Mouse (Mus musculus) embryonic facial prominence, embryonic 14.5 days (tissue): ENCODE measurements around the gene B4galt3. TPM values are rescaled to one million over a fixed set of nuclear protein-coding genes. Genes with fewer than 3 reads are reported as not detected.

ENCODE experiments used
- ATAC-seq: fragments of 200-750 bp; cut with Nextera tagmentation; 2 replicates; pipeline ENCODE4 v1.8.0; 2017; ENCODE audit warnings: low read depth, moderate number of reproducible peaks, moderate TSS enrichment
- DNase-seq: peaks from one replicate; pipeline ENCODE4 v3.0.0-alpha.2; 2015; ENCODE audit warnings: low spot score
- H3K27ac ChIP-seq: fragments of 300-500 bp; sonication (generic); replicated peaks from 2 replicates; pipeline ENCODE4 v1.5.1; 2014; ENCODE audit warnings: low read depth, mild to moderate bottlenecking, low read length, moderate library complexity
- H3K27me3 ChIP-seq: fragments of 300-500 bp; sonication (generic); replicated peaks from 2 replicates; pipeline ENCODE4 v1.6.1; 2014; ENCODE audit warnings: low read length; ENCODE audit not compliant: control insufficient read depth, insufficient read depth
- H3K36me3 ChIP-seq: fragments of 300-500 bp; sonication (generic); 2 replicates; pipeline ENCODE4 v1.6.1; 2014; ENCODE audit warnings: low read length, mixed read lengths; ENCODE audit not compliant: control insufficient read depth, insufficient read depth
- H3K4me1 ChIP-seq: fragments of 300-500 bp; sonication (generic); 2 replicates; pipeline ENCODE4 v1.6.1; 2014; ENCODE audit warnings: antibody characterized with exemption, low read length; ENCODE audit not compliant: control insufficient read depth, insufficient read depth
- H3K4me2 ChIP-seq: fragments of 300-500 bp; sonication (generic); 2 replicates; pipeline ENCODE4 v1.6.1; 2014; ENCODE audit warnings: low read depth, mild to moderate bottlenecking, low read length, moderate library complexity, mixed read lengths
- H3K4me3 ChIP-seq: fragments of 300-500 bp; sonication (generic); 2 replicates; pipeline ENCODE4 v1.5.1; 2014; ENCODE audit warnings: low read depth, mild to moderate bottlenecking, low read length
- H3K9ac ChIP-seq: fragments of 300-500 bp; sonication (generic); 2 replicates; pipeline ENCODE4 v1.6.1; 2014; ENCODE audit warnings: low read depth, mild to moderate bottlenecking, low read length, moderate library complexity, mixed read lengths
- H3K9me3 ChIP-seq: fragments of 300-500 bp; sonication (generic); 2 replicates; pipeline ENCODE4 v1.6.1; 2016; ENCODE audit warnings: low read length; ENCODE audit not compliant: control insufficient read depth
- WGBS: fragments of 180-500 bp; shearing (Covaris S2); extraction: QIAGEN DNeasy Blood & Tissue Kit; methylation state at CpG from one replicate; pipeline ENCODE4 v1.1.7; 2014; 5-methylcytosine and 5-hydroxymethylcytosine counted together
- polyA plus RNA-seq: library from polyadenylated mRNA; unstranded; fragments of >200 nt; fragmentation: Nextera tagmentation; extraction: Ambion mirVana; gene quantifications from 2 replicates; pipeline ENCODE4 v1.2.1, GENCODE M21; 2014

Gene B4galt3
- polyA plus RNA-seq, 1 experiment from 2014 or later = 60.2 TPM

DNA sequence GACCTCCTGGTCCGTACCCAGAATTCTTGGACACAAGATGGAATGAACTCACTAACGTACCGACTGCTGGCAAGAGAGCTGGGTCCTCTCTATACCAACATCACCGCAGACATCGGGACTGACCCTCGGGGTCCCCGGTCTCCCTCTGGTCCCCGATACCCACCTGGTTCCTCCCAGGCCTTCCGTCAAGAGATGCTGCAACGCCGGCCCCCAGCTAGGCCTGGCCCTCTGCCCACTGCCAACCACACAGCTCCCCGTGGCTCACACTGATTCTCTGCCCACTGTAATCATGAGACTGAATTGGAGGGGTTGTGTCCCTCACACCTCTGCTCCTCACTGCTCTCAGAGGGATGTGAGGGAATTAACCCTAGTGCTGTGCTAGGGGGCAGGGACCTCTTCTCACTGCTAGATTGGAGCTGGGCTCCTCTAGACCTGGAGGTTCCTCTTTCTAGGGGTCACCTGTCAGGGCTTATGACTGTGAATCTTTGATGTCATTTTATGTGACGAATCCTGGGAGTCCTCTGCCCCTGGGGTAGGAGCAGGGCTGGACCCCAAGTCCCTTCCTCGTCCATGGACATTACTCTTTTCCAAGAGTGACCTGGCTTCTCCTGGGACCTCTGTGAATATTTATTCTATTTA lies 6.1 kb downstream of the B4galt3 start:
- H3K4me2 ChIP-seq = no peak overlapping the region
- H3K9ac ChIP-seq = no peak overlapping the region
- peaks cover 70% of the 10 kb centered on the region for H3K36me3 ChIP-seq
- no peaks in the 10 kb centered on the region for H3K27me3 ChIP-seq
- no peak for DNase-seq
- peaks cover 12% of the 10 kb centered on the region for H3K4me1 ChIP-seq
- no peak for ATAC-seq
- WGBS = 87% methylated on average over 14 of the region's 14 CpGs
- H3K27ac ChIP-seq = no peak overlapping the region
- no peaks in the 10 kb centered on the region for H3K9me3 ChIP-seq
- no peak overlapping the region for H3K4me3 ChIP-seq

DNA sequence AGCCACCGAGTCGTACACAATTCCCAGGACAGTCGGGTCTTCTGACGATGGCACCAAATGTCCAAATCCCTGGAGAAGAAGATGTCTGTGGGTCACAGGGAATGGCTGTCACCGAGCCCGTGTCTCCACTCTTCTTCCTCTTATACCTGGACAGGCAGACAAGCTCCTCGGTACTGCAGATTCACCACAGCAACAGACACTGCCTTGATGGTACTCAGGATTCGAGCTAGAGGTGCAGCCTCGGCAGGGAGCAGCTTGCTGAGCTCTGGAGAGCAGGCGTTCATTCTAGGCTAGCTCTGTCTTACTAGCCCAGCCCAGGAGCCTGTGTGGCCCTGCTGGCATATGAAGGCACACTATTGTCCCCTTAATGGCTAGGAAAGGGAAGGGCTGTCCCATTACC lies 7.6 kb downstream of the B4galt3 start:
- no peak overlapping the region for H3K9ac ChIP-seq
- ATAC-seq = no peak
- peaks cover 71% of the 10 kb centered on the region for H3K36me3 ChIP-seq
- no peak overlapping the region for H3K27ac ChIP-seq
- peaks cover 15% of the 10 kb centered on the region for H3K4me1 ChIP-seq
- H3K4me3 ChIP-seq = no peak overlapping the region
- no peaks in the 10 kb centered on the region for H3K9me3 ChIP-seq
- no peak for DNase-seq
- no peak overlapping the region for H3K4me2 ChIP-seq
- no peaks in the 10 kb centered on the region for H3K27me3 ChIP-seq
- WGBS = 85% methylated on average over 10 of the region's 10 CpGs

DNA sequence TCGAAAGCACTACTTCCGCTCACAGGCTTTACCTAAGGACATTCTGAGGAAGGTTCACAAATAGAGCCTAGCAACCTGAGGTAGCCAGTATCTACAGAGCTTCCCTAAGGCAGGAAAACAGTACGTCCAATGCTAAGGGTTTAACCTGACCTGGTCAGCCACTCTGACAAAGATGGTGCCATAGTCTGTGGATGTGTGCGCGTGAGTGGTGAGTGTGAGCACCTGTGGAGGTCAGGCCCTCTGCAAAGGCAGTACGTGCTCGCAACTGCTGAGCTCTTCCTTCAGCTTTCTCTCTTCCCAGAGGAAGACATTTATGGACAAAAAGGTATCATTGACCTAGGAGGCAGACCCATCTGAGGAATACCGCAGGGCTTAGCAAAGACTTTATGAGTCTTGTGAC lies 8.3 kb downstream of the B4galt3 start:
- no peak overlapping the region for H3K4me2 ChIP-seq
- H3K27me3 ChIP-seq = no peaks in the 10 kb centered on the region
- H3K36me3 ChIP-seq = peaks cover 71% of the 10 kb centered on the region
- ATAC-seq = no peak
- H3K4me1 ChIP-seq = peaks cover 15% of the 10 kb centered on the region
- no peak overlapping the region for H3K27ac ChIP-seq
- no peak for DNase-seq
- WGBS = 93% methylated on average over 8 of the region's 8 CpGs
- H3K9ac ChIP-seq = no peak overlapping the region
- H3K4me3 ChIP-seq = no peak overlapping the region
- no peaks in the 10 kb centered on the region for H3K9me3 ChIP-seq

DNA sequence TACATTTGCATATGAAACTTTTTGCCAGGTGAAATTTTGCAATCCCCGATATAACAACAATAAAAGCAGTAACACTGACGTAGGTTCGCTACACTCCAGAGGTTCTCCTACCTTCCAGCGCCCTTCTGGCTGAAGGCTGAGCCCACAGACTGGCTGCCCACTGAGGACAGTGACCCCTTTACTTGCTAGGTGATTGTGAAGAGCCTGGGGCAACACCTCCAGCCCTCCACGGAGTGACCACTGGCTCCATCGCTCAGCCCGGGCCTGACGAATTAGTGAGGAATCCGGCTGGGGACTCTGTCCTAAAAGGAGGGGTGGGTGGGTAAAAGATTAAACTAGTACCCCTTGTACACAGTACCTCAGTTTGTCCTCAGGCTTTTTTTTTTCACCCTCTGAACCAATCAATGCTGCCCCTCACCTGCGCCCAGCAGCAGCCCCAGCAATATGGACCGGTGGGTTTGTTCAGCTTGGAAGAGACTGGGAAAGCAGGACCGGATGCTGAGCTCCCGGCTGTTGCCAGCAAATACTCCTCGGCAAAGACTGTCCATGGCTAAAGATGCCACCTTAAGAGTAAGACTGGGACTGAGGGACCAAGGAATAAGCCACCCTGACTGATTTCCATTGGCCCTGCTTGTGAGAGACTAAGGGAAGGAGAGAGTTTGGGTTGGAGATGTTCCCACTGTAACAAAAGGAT lies 9.0 kb downstream of the B4galt3 start:
- H3K36me3 ChIP-seq = peaks cover 71% of the 10 kb centered on the region
- H3K4me2 ChIP-seq = no peak overlapping the region
- peaks cover 15% of the 10 kb centered on the region for H3K4me1 ChIP-seq
- H3K4me3 ChIP-seq = no peak overlapping the region
- no peak for DNase-seq
- H3K9ac ChIP-seq = no peak overlapping the region
- WGBS = 87% methylated on average over 14 of the region's 14 CpGs
- ATAC-seq = no peak
- H3K9me3 ChIP-seq = no peaks in the 10 kb centered on the region
- no peak overlapping the region for H3K27ac ChIP-seq
- no peaks in the 10 kb centered on the region for H3K27me3 ChIP-seq

DNA sequence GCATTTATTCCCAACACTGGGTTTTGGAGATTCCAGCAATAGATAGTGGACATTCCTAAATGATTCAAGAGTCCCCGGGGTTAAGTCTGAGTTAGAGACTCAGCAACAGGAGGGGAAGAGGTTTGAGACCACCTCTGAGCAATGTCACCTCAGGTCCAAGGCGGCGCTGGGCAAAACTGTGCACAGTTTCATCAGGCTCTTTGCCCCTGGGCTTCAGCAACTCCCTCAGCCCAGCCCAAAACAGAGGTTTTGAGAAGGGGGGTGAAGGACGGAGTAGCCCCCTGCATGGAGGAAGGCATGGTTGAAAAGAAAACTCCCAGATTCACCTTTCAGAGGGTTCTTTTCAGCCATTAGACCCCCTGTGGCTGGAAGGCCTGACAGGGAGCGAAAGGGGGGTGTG lies 9.6 kb downstream of the B4galt3 start:
- Histone ChIP-seq H3K9me3 (no peaks in the 10 kb centered on the region), H3K27ac (no peak overlapping the region), H3K9ac (peak overlapping the region; percentile 77), H3K4me3 (peak overlapping the region; percentile 66), H3K4me2 (peak overlapping the region; percentile 86), H3K4me1 (peaks cover 15% of the 10 kb centered on the region), H3K36me3 (peaks cover 71% of the 10 kb centered on the region), H3K27me3 (no peaks in the 10 kb centered on the region)
- 54% methylated on average over 5 of the region's 5 CpGs for WGBS
- DNase-seq (no peak), ATAC-seq (no peak)

DNA sequence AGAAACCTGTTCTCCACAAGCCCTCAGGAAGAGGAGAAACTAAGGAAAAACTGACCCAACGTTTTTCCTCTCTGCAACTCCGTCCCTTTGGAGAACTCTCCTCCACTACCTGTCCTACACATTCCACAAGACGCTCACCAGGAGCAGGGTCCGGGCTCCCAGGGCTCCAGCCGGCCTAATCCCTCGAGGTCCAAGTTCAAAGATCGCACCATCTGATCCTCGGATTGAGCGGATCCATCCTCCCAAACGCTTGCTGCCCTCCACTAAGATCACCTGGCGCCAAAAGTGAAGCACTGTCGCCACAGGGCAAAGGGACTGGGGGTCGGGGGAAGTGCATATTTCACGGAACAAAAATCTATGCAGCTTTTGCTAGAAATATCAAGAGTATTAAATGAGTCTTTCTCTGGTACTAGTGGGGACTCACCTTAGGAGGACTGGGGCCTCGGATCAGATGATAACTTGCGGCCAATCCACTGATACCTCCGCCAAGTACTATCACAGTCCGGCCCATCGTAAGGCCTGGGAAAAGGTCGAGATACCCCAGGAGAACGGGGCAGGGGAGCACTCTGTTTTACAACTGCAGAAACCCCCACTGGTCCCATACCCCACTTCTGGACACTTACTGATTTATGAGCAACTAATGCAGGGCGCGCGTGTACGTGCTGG lies 10.3 kb downstream of the B4galt3 start:
- ATAC-seq (peak; percentile 0; the same call in 1 of the 2 replicates), DNase-seq (no peak)

DNA sequence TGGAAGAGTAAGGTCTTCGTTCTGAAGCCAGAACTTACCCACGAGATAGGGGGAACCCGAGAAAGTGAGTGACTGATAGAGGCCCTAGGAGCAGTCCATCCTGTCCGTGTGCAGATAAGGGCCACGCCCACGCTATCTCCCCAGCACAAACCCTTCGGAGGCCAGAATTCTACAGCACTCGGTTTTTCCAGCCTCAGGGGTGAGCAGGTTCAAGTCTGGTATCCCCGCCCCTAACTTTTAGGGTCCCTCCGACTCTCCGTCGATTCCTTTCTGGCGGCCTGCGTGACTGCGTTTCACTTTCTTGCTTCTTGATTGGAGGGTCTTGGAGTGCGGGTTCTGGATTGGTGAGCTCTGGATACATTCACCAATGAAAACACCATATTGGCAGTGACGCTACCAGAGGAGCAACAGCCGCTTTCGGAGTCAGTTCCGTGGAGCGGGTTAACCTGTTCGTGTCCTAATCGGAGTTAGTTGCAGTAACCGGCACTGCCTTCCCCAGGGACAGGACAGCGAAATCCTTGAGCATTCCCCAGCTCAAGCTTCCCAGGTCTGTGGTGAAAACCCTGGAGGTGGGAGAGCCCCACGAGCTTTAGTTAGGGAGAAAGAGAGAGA lies 10.9 kb downstream of the B4galt3 start, which contains the start of gene Ppox:
Gene Ppox, minus strand, starts transcription at position 271 of the 612 bp plus-strand sequence.
- no peaks in the 10 kb centered on the region for H3K9me3 ChIP-seq
- peaks cover 15% of the 10 kb centered on the region for H3K4me1 ChIP-seq
- peaks cover 71% of the 10 kb centered on the region for H3K36me3 ChIP-seq
- no peaks in the 10 kb centered on the region for H3K27me3 ChIP-seq
- WGBS = under 1% methylated on average over 26 of the region's 26 CpGs
- peak within 1 kb of the TSS; percentile 77 for H3K9ac ChIP-seq
- ATAC-seq (peak; percentile 98), DNase-seq (peak; percentile 99)
- peak within 1 kb of the TSS; percentile 66 for H3K4me3 ChIP-seq
- peak within 1 kb of the TSS; percentile 89 for H3K27ac ChIP-seq
- peak within 1 kb of the TSS; percentile 86 for H3K4me2 ChIP-seq

More for the DNA sequence above, 10.3 kb downstream of the B4galt3 start:
- H3K27me3 ChIP-seq = no peaks in the 10 kb centered on the region
- H3K36me3 ChIP-seq = peaks cover 71% of the 10 kb centered on the region
- H3K27ac ChIP-seq = peak overlapping the region; percentile 66
- peak overlapping the region; percentile 77 for H3K9ac ChIP-seq
- 2% methylated on average over 25 of the region's 25 CpGs for WGBS
- H3K4me1 ChIP-seq = peaks cover 15% of the 10 kb centered on the region
- peak overlapping the region; percentile 66 for H3K4me3 ChIP-seq
- peak overlapping the region; percentile 86 for H3K4me2 ChIP-seq
- no peaks in the 10 kb centered on the region for H3K9me3 ChIP-seq

DNA sequence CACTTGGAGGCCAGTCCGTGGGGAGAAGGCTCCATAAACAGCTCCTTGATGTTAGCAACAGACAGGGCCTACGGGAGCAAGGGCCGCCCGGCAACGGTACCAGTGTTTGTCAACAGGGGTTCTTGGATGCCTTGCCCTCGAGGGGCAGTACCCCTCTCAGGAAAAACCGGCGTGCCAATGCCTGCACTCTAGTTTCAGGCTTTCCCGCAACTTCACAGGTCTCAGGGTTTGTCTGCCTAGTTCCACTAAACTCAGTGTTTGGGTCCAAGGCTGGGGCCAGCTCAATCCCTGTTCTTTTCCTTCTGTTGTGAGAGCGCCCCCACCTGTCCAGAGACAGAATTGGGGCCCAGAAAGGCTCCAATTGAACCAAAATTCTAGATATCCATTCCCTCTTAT lies 11.4 kb downstream of the B4galt3 start:
- Histone ChIP-seq H3K4me1 (peaks cover 16% of the 10 kb centered on the region), H3K9me3 (no peaks in the 10 kb centered on the region), H3K4me3 (peak overlapping the region; percentile 66), H3K27me3 (no peaks in the 10 kb centered on the region), H3K9ac (peak overlapping the region; percentile 67), H3K4me2 (peak overlapping the region; percentile 86), H3K27ac (peak overlapping the region; percentile 89), H3K36me3 (peaks cover 71% of the 10 kb centered on the region)
- ATAC-seq (peak; percentile 46), DNase-seq (peak; percentile 87)
- 0% methylated on average over 10 of the region's 10 CpGs for WGBS
